Mouse (Mus musculus) 3T3-L1 (cell line): ENCODE data around the gene Dgkg.

Source experiments
- DNase-seq: peaks from one replicate; pipeline ENCODE4 v3.0.0-alpha.2; 2015; ENCODE audit warnings: low read depth, low spot score

Gene Dgkg

GRCm38 (mm10) chr16:22596394-22596793, 60.6 kb downstream of the Dgkg start:
- no peak for DNase-seq

GRCm38 (mm10) chr16:22593907-22594306, 63.1 kb downstream of the Dgkg start:
- DNase-seq: peak; percentile 32

DNA sequence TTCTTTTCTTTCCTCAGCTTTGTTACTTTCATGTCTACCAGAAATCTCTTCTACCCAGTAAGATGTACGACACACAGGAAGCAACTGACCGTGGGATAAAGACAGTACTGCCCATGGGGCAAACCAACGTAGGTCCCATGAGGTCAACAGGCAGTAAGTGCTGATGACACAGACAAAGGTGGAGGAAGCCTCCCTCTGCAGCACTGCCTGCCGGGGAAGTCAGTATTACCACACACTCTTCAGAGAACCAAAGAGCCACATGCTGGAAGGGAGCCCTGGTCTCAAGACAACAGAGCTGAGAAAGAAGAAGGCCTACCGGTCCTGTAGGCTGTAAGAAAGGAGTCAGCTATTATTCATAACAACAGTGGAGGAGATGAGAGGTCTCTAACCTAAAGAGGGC, 67.4 kb downstream of the Dgkg start:
- DNase-seq: no peak

GRCm38 (mm10) chr16:22586151-22586836, 70.7 kb downstream of the Dgkg start:
- no peak for DNase-seq

GRCm38 (mm10) chr16:22585523-22585922, 71.5 kb downstream of the Dgkg start:
- no peak for DNase-seq

GRCm38 (mm10) chr16:22583401-22583800, 73.6 kb downstream of the Dgkg start:
- no peak for DNase-seq

DNA sequence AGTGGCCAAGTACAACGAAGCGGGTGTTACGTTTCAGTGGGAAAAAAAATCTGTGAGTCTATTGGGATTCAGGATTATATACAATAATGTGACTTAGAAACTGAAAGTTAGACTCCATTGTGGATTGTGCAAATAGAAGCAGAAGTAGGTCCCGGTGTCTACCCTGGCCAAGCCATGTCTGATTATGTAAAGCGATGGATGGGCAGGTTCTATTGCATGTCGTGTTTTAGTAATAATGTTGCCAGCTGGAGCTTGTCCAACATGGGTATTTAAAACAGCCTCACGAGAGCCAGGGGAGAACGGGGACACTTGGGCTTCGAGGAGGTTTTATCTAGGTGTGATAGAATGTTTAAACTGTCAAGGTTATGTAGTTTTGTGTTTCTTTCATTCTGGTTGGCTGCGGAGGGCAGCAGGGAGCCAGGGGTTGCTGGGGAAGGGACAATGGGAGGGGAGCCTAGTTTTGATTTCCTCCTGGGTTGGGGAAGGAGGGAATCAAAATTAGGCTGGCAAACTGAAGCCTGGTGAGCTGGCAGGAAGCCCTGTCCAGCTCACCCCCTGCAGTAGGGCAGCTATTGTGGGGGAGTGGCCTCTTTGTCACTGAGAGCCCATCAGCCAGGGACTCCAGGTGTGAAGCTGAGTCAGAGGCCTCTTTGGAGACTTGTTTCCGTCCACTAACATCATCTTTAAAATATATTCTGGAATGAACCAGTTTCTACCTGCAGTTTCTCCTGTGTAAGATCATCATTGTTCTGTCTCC, 74.7 kb downstream of the Dgkg start:
- DNase-seq: no peak

- DNase-seq: peak; percentile 24
These were observed 76.9 kb downstream of the Dgkg start for GRCm38 (mm10) chr16:22580103-22580502.

- no peak for DNase-seq
These were observed 78.1 kb downstream of the Dgkg start for GRCm38 (mm10) chr16:22578883-22579282.

GRCm38 (mm10) chr16:22577656-22578055, 79.4 kb downstream of the Dgkg start:
- DNase-seq: peak; percentile 17

GRCm38 (mm10) chr16:22574164-22574563, 82.9 kb downstream of the Dgkg start:
- no peak for DNase-seq

GRCm38 (mm10) chr16:22572641-22573341, 84.2 kb downstream of the Dgkg start:
- no peak for DNase-seq

- no peak for DNase-seq
These were observed 92.1 kb downstream of the Dgkg start for GRCm38 (mm10) chr16:22564907-22565272.

DNA sequence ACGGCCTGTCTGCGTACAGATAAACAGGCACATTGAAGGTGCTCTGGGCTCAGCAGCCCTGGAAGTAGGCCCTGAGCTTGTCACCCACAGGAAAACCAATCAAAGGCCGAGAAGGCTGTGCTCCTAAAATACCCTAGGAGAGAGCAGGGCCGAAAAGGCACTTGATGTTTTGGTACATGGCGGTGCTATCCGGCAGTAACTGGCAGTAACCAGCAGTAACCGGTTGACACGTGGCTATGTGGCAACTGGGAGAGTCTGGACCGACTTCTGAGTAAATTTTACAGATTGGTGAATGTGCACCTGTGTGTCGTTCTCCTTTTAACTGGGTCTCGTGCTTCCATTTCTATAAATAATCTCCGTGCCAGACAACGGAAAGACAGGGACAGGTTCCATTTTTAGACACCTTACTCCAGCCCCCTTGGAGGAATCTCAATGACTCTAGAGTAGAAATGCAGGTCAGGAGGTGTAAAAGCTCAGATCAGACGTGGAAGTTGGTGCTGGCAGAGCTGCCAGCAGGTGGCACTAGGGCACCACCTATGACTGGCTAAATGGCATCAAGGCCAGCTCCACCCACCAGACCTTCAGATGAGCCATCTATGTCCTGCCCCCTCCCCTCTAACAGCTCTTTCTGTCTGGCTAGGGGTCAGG, 92.6 kb downstream of the Dgkg start:
- peak; percentile 76 for DNase-seq

DNA sequence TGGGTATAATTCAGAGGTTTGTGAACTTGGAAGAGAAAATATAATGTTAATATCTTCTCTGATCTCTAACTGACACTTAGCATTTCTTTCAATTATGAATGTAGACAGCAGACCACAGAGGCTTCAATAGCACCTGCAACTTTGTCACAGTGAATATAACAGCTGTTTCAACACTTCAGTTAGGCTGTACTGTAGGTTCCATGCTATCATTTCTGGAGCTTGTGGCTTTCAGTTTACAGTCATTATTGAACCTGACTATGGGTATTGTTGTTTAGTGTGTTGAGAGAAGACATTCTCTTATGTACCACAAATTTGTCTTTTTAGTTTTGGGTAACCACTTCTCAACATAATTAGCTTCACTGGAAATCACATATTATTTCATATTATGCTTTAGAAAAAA, 93.4 kb downstream of the Dgkg start:
- no peak for DNase-seq

GRCm38 (mm10) chr16:22554996-22555395, 102.0 kb downstream of the Dgkg start:
- DNase-seq: peak; percentile 60

DNA sequence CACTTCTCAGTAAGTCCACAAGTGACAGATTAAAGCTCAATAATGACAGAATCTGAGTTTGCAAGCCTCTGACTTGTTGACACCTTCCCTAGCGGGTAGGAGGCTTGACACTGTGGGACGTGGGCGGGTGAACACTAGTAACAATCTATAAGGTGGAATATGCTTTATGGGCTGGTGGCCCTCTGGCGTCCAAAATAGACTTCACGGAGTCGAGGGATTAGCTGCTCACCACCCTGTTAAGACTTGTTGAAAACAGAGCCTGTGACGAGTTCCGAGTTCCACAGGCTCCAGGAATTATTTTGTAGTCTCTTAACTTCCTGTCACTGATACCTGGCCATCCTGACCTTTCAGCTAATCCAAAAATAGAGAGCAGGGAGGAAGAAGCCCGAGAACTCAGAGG, 104.7 kb downstream of the Dgkg start:
- DNase-seq: no peak

DNA sequence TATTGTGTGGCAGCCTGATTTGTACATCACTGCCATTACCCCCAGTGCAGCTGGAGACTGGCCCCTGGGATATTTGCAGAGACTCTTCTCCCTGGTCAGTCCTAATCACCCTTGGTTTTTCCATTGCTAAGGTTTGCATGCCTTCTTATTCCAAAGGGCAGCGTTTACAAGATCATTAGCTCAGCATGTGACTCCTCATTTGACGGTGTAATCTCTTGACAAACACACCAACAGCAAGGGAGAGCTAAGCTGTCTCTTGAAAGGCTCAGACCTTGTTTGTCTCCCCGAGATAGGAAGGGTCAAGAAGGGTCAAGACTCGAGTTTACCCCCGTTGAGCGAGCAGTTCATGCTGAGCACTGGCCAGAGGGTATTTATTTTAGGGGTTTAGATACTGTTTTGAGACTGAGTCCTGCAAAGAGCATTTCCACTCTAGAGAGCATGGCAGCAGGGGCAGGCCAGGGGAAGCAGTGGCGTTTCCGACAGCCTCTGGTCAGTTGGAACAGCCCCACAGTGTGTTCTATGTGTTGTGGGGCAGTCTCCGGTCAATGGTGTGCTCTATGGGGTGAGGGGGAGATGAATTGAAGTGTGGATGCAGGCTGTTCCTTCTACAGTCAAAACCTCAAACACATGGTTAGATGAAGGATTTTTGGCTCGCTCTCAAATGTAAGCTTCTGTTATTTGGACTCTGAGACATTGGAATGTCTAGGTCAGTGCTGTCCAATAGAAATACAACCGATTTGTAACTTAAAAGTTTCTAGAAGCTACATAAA, 105.6 kb downstream of the Dgkg start:
- DNase-seq: peak; percentile 7

- DNase-seq: no peak
These were observed 107.7 kb downstream of the Dgkg start for GRCm38 (mm10) chr16:22549346-22549745.

DNA sequence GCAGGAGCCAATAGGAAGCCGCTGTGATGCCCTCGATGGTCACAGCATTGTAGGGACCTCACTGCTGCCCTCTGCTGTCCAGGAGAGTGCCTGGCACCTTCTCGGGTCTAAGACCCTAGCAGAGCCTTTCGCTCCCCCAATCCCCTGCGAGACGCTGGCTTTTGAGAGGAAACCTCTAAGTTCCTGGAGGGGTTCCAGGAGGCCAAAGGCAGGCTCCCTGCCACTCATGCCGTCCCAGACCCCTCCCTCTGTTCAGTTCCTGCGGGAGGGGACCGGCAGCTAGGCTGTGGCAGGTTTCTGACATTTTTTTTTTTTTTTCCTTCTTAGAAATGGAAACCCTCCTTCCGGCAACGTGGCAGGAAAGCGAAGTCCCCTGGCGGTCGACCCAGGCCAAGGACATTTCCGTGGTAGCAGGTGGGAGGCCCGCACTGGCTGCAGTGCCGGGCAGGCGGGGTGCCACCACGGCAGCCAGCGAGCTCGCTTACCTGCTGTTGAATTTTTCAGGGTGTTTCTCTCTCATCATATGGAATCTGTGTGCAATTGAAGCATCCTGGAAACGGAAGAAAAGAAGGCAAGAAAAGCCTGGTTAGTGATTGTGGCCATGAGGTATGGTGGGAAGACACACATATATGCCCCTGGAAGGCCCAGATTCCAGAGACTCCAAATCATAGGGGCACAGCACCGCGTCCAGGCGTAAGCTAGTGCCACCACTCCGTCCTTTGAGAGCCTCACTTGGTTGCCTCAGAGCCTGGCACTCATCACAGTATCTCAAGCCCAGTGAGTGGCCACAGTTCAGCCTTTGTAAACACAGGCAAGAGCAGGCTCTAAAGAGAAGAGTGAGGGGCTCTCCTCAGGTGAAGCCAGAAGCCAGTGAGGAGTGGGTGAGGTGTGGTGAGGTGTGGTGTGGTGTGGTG, 108.6 kb downstream of the Dgkg start:
- peak; percentile 63 for DNase-seq
